Mouse (Mus musculus) limb, embryonic 14.5 days (tissue): ENCODE results near the gene Metrn. TPM values are rescaled to one million over a fixed set of nuclear protein-coding genes. Genes with fewer than 3 reads are reported as not detected.

ENCODE experiments used
- ATAC-seq: fragments of 200-750 bp; cut with Nextera tagmentation; 2 replicates; pipeline ENCODE4 v1.8.0; 2017; ENCODE audit warnings: low read depth, moderate number of reproducible peaks, moderate TSS enrichment; ENCODE audit not compliant: low FRiP score
- DNase-seq: peaks from one replicate; pipeline ENCODE4 v3.0.0-alpha.2; 2015; ENCODE audit warnings: low spot score
- H3K27ac ChIP-seq: fragments of 300-500 bp; sonication (generic); replicated peaks from 2 replicates; pipeline ENCODE4 v1.5.1; 2014; ENCODE audit warnings: low read depth, mild to moderate bottlenecking, low read length, moderate library complexity, mixed read lengths
- H3K27me3 ChIP-seq: fragments of 300-500 bp; sonication (generic); 2 replicates; pipeline ENCODE4 v1.6.1; 2014; ENCODE audit warnings: low read length, mixed read lengths; ENCODE audit not compliant: control insufficient read depth, insufficient read depth
- H3K36me3 ChIP-seq: fragments of 300-500 bp; sonication (generic); 2 replicates; pipeline ENCODE4 v1.6.1; 2014; ENCODE audit warnings: mild to moderate bottlenecking, low read length, moderate library complexity, mixed read lengths; ENCODE audit not compliant: control insufficient read depth, insufficient read depth
- H3K4me1 ChIP-seq: fragments of 300-500 bp; sonication (generic); 2 replicates; pipeline ENCODE4 v1.6.1; 2014; ENCODE audit warnings: antibody characterized with exemption, low read length, mixed read lengths; ENCODE audit not compliant: control insufficient read depth, insufficient read depth
- H3K4me2 ChIP-seq: fragments of 300-500 bp; sonication (generic); replicated peaks from 2 replicates; pipeline ENCODE4 v1.6.1; 2014; ENCODE audit warnings: low read depth, mild to moderate bottlenecking, low read length, moderate library complexity; ENCODE audit not compliant: severe bottlenecking
- H3K4me3 ChIP-seq: fragments of 300-500 bp; sonication (generic); replicated peaks from 2 replicates; pipeline ENCODE4 v1.5.1; 2014; ENCODE audit warnings: low read length
- H3K9ac ChIP-seq: fragments of 300-500 bp; sonication (generic); 2 replicates; pipeline ENCODE4 v1.6.1; 2014; ENCODE audit warnings: mild to moderate bottlenecking, low read depth, low read length, moderate library complexity; ENCODE audit not compliant: severe bottlenecking
- H3K9me3 ChIP-seq: fragments of 300-500 bp; sonication (generic); 2 replicates; pipeline ENCODE4 v1.6.1; 2016; ENCODE audit warnings: low read length; ENCODE audit not compliant: control insufficient read depth
- POLR2A ChIP-seq: fragments of 200-500 bp; IDR thresholded peaks from 2 replicates; pipeline ENCODE4 v1.8.0; 2012; ENCODE audit warnings: inconsistent platforms, mild to moderate bottlenecking, moderate library complexity, borderline replicate concordance; ENCODE audit not compliant: insufficient read depth, insufficient read length; ENCODE audit errors: extremely low read depth
- WGBS: fragments of 180-500 bp; shearing (Covaris S2); extraction: QIAGEN DNeasy Blood & Tissue Kit; methylation state at CpG from one replicate; pipeline ENCODE4 v1.1.7; 2014; 5-methylcytosine and 5-hydroxymethylcytosine counted together
- polyA plus RNA-seq, 2 experiments: library from polyadenylated mRNA; depleted of rRNA in 1 of 2; stranded (reverse) in 1 of 2; unstranded in 1 of 2; fragments of >200 nt; fragmentation: Nextera tagmentation in 1 of 2; extraction: Ambion mirVana in 1 of 2; gene quantifications; 2 replicates each; pipeline versions ENCODE4 v1.2.1 to v1.2.3; 2012 to 2014

The Metrn gene
- polyA plus RNA-seq, 2 experiments: 10.5 to 83.6 TPM

GRCm38 (mm10) chr17:25777948-25778347 is 19.0 kb downstream of the Metrn start:
- no peak for TF ChIP-seq POLR2A
- Histone ChIP-seq H3K4me1 (peaks cover 5% of the 10 kb centered on the region), H3K9me3 (no peaks in the 10 kb centered on the region), H3K27me3 (no peaks in the 10 kb centered on the region), H3K9ac (no peak overlapping the region), H3K4me2 (no peak overlapping the region), H3K27ac (no peak overlapping the region), H3K36me3 (peaks cover 26% of the 10 kb centered on the region), H3K4me3 (no peak overlapping the region)
- 94% methylated on average over 5 of the region's 5 CpGs for WGBS
- DNase-seq: no peak
- no peak for ATAC-seq

- Histone ChIP-seq H3K4me2 (no peak overlapping the region), H3K27ac (no peak overlapping the region), H3K36me3 (peaks cover 9% of the 10 kb centered on the region), H3K9ac (no peak overlapping the region), H3K4me1 (peaks cover 5% of the 10 kb centered on the region), H3K9me3 (no peaks in the 10 kb centered on the region), H3K27me3 (no peaks in the 10 kb centered on the region), H3K4me3 (no peak overlapping the region)
- WGBS: 82% methylated on average over 10 of the region's 10 CpGs
- ATAC-seq (no peak), DNase-seq (no peak)
- no peak for TF ChIP-seq POLR2A
These were observed 21.4 kb downstream of the Metrn start for GRCm38 (mm10) chr17:25775318-25776062.

- peaks cover 9% of the 10 kb centered on the region for H3K36me3 ChIP-seq
- peak within 1 kb of the TSS; percentile 69 for H3K4me3 ChIP-seq
- under 1% methylated on average over 37 of the region's 37 CpGs for WGBS
- peaks cover 5% of the 10 kb centered on the region for H3K4me1 ChIP-seq
- H3K9ac ChIP-seq: peak within 1 kb of the TSS; percentile 77
- H3K9me3 ChIP-seq: no peaks in the 10 kb centered on the region
- DNase-seq (peak; percentile 96), ATAC-seq (peak; percentile 87)
- no peaks in the 10 kb centered on the region for H3K27me3 ChIP-seq
- H3K27ac ChIP-seq: no peak within 1 kb of the TSS
- peak within 1 kb of the TSS; percentile 80 for H3K4me2 ChIP-seq
- peak; percentile 53; the same call in 1 of the 2 replicates for TF ChIP-seq POLR2A
These were observed 23.3 kb downstream of the Metrn start, which contains the start of gene Narfl for GRCm38 (mm10) chr17:25773549-25774120. Gene Narfl, plus strand, starts transcription at chr17:25773776.

- ATAC-seq: no peak
- no peak for TF ChIP-seq POLR2A
These were observed 27.6 kb downstream of the Metrn start for GRCm38 (mm10) chr17:25769331-25769730.

GRCm38 (mm10) chr17:25765886-25766285 is 31.1 kb downstream of the Metrn start:
- Histone ChIP-seq H3K4me2 (no peak overlapping the region), H3K4me3 (no peak overlapping the region), H3K9me3 (no peaks in the 10 kb centered on the region), H3K4me1 (no peaks in the 10 kb centered on the region), H3K27me3 (no peaks in the 10 kb centered on the region), H3K9ac (no peak overlapping the region), H3K36me3 (no peaks in the 10 kb centered on the region), H3K27ac (no peak overlapping the region)
- no peak for ATAC-seq
- 8% methylated on average over 5 of the region's 5 CpGs for WGBS
- no peak for TF ChIP-seq POLR2A
- DNase-seq: no peak

More at GRCm38 (mm10) chr17:25769331-25769730, 27.6 kb downstream of the Metrn start:
- 28% methylated on average over 9 of the region's 9 CpGs for WGBS
- Histone ChIP-seq H3K27ac (no peak overlapping the region), H3K9me3 (no peaks in the 10 kb centered on the region), H3K4me2 (no peak overlapping the region), H3K4me1 (peaks cover 3% of the 10 kb centered on the region), H3K36me3 (no peaks in the 10 kb centered on the region), H3K4me3 (no peak overlapping the region), H3K9ac (no peak overlapping the region), H3K27me3 (no peaks in the 10 kb centered on the region)
- no peak for DNase-seq
